Mouse (Mus musculus) right cerebral cortex, postnatal 14 days (tissue): ENCODE measurements around the gene Cdh1.

Experiments
- DNase-seq: peaks from one replicate; pipeline ENCODE4 v3.0.0; 2022

Gene Cdh1

DNA sequence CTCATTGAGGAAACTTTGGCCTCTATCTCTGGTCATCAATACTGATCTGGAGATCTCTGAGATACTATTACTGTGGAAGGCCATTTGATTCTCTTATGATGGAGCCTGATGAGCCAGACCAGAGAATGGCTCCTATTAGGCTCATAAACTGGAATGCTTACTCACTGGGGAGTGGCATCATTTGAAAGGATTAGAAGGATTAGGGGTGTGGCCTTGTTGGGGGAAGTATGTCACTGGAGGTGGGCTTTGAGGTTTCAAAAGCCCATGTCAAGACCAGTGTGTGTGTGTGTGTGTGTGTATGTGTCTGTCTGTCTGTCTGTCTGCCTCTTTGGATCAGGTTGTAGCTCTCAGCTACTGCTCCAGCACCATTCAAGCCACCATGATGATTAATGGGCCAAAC is 20.8 kb downstream of the Cdh1 start:
- no peak for DNase-seq

- DNase-seq, result no peak
Measured at GRCm38 (mm10) chr8:106624743-106625142, 21.6 kb downstream of the Cdh1 start.

- no peak for DNase-seq
Measured at GRCm38 (mm10) chr8:106626096-106626865, 23.1 kb downstream of the Cdh1 start.

DNA sequence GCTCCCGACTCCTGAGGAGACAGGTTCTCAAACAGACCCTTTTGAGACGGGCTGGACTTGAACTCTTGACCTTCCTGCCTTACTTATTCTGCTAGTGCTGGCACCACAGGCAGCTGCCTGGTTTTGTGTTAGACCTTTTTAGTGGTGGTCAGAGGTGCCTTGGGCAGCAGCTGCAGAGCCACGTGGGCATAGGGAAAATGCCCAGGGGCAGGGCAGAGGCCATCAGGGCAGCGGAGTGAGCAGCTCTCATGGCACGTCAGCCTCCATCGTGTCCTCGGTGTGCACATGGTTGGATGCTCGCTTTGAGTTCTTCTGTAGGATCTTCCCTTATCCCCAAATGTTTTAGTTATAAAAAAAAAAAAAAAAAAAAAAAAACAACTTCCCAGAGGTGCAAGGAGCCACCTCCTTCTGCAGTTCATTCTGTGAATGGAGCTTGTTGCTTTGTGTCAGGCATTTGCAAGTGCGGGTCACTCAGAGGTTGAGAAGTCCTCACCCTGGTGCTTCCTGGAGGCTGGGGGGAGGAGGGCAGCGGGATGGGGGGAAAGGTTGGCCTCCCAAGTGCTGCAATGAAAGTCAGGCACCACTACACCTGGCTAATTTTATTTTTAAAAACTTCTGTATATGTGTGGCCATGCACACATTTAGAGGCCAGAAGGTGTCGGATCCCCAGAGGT is 25.3 kb downstream of the Cdh1 start:
- DNase-seq, result no peak

GRCm38 (mm10) chr8:106629456-106629855 is 26.3 kb downstream of the Cdh1 start:
- DNase-seq, result no peak

DNA sequence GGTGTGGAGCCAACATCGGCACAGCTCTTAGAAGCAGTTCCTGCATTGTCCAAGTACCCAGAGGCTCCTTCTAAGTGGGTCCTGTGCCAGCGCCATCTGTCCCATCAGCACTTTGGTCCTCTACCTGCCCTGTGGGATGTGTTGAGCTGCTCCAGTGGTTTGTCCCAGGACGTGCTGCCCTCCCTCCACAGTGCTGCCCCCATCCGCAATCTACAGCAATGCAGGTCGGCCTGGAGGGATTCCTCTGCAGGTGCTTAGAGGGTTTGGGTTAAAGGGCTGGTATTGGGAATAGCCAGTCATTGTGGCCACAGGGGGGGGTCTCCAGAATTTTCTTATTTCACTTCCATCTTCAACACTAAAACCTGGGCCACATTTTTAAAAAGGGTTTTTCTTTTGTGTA is 28.8 kb downstream of the Cdh1 start:
- DNase-seq, result no peak

DNA sequence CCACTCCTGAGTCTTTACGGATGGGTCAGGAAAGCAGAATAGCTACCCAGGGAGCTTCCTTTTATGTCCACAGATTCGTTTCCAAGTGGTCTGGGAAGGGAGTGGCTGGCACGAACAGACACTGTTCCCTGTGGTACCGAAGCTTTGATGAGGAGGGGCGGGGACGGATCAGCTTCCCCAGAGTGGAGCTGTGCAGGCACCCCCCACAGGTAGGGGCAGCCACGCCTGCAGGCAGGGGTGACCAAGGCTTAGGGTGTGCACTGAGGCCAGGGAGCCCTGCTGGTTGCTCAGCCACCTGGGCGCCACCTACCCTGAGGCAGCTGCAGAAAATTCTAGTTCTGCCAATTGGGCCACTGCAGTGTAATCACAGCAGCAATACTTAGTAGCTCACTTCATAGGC is 29.5 kb downstream of the Cdh1 start:
- no peak for DNase-seq

- DNase-seq, result no peak
Measured at GRCm38 (mm10) chr8:106633361-106634158, 30.4 kb downstream of the Cdh1 start.

GRCm38 (mm10) chr8:106635284-106635683 is 32.1 kb downstream of the Cdh1 start:
- no peak for DNase-seq

DNA sequence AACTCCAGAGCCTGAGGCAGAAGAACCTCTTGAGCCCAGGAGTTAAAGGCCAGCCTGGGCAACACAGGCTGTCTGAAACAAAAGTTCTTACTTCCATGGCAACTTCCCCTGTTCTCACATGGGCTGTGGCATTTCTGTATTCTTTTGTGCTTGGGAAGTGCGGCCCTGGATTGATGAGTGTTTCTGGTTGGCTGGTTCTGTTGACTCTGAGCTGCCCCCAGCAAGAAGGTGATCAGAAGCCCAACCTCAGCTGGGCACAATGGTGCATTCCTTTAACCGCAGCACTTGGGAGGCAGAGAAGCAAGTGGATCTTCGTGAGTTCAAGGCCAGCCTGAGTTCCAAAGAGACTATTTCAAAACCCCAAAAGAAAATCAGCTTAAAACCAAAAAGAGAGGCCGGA is 34.3 kb downstream of the Cdh1 start:
- DNase-seq, result no peak

- no peak for DNase-seq
Measured at GRCm38 (mm10) chr8:106638768-106639295, 35.7 kb downstream of the Cdh1 start.

DNA sequence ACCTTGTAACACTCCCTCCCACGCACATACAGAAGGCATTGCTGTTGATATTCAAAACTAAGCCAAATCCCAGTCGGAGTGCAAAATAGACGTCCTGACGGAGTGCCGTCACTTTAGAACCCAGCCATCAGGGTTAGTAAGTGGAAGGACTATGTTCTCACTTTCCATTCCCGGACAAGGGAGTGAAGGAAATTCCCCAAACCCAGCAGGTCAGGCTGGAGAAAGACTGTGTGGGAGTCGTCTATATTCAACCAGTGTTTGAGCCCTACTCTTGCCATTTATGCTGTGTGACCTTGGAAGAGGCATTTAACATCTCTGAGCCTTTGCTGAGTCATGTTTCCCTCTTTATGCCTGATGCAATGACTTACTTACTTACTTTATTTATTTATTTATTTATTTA is 37.1 kb downstream of the Cdh1 start:
- DNase-seq, result no peak

DNA sequence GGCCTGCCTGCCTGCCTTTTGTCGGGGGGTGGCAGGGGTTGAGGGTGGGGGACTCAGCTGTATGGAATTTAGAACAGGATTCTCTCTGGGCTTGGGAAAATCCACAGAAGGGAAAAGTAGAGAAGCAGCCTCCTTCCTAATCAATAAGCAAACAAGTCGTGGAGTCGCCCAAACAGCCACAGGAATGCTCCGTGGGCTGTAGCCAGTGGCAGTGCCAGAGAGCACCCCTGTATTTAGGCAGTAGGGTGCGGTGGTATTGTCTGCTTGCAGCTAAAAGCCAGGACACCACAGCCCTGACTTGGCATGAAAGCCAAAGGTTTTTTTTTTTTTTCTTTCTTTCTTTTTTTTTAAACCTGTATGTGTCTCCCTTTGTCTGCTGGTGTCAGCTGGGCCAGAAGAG is 37.8 kb downstream of the Cdh1 start:
- DNase-seq, result no peak

DNA sequence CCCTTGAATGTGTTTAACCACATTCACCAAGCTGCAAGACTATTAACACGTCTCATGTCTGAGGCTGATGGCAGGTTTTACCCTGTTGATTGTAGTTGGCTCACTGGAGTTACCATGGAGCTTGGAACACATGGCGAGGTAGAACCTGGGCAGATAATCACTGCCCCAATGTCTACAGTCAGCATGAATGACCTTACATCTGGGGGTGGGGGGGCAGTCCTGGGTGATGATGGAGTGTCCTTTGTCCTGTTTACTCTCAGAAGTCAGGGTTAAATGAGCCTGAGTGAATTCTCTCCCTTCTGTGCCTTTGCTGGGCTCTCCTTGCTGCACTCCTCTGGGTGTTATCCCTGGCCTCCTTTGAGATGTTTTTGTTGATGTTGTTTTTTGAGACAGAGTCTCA is 39.0 kb downstream of the Cdh1 start:
- no peak for DNase-seq

- DNase-seq, result no peak
Measured at GRCm38 (mm10) chr8:106643100-106643499, 39.9 kb downstream of the Cdh1 start.

GRCm38 (mm10) chr8:106644957-106645356 is 41.8 kb downstream of the Cdh1 start:
- no peak for DNase-seq

DNA sequence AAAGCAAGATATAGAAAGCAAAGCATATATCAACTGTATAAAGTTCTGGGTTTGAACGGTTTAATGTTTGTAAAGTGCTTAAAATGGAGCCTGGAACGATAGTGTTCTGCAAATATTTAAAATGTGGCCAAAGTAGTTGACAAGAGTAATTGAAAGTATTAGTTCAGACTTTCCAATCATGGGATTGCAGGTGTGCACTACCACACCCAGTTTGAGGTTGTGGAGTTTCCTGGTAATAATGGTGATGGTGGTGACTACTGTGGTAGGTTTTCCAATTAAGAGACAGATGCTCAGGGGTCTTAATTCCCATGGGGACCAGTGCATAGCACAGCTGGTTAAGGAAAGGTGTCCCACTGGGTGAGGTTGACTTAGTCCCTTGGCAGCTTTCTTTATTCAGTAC is 43.0 kb downstream of the Cdh1 start:
- no peak for DNase-seq

DNA sequence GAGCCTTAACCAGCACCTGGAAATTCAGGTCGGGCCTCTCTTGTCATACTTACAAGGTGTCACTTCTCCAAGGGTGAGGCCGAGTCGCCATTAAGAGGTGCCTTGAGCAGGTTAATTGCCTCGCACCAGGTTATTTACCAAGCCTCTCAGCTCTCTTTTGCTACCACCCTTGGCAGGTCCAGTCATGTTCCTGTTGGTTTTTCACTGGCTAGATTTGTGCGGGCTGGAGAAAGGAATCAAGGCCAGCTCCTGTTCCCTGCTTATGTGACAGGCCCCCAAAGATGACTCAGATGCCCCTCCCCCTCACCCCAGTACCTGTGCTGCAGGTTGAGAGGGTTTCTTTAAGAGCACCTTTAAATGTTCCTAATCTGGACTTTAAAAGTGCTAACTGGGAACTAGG is 43.6 kb downstream of the Cdh1 start:
- no peak for DNase-seq

- DNase-seq, result peak; percentile 72
Measured at GRCm38 (mm10) chr8:106647387-106647786, 44.2 kb downstream of the Cdh1 start.

DNA sequence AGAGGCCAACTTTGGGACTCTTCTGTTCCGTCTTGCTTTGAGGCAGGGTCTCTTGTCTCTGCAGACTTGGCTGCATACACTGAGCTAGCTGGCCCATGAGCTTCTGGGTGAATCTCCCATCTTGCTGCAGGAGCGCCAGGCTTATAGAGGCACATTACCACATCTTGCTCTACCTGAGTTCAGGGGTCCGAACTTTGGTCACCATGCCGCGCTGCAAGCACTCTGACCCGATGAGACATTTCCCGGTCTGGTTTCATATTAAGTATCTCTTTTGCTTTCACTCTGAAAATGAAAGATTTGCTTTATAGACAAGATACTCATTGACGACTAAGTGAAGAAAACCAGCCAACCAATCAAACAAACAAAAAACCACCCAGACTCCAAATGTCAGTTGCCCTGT is 45.3 kb downstream of the Cdh1 start:
- DNase-seq, result no peak

GRCm38 (mm10) chr8:106651994-106652393 is 48.8 kb downstream of the Cdh1 start:
- no peak for DNase-seq

DNA sequence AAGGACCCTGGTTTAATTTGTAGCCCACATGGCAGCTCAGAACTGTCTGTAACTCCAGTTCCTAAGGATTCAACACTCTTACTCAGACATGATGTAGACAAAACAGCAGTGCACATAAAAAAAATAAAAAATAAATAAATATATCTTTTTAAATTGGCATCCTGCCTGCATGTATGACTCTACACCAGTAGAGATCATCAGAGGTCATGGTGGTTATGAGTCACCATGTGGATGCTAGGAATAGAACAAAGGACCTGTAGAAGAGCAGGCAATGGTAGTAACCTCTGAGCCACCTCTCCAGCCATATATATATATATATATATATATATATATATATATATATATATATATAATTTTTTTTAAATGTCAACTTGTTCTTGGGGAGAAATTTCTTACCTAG is 52.9 kb downstream of the Cdh1 start:
- DNase-seq, result no peak

DNA sequence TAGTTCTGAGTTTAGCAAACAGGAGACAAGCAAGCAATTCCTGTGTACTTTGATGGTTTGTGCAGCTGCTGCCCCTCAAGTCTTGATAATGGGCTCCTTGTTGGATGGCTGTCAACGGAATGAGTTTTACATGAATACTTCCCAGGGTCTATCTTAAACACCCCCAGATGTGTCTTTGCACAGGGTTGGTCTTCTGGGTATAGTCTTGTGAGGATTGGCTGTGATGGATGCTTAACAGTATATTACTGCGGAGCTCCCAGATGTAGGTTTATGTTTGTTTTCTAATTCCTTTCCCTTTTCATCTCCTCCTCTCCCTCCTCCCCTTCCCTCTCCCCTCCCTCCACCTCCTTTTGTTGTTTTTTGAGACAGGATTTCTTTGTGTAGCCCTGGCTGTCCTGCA is 69.6 kb downstream of the Cdh1 start:
- no peak for DNase-seq

DNA sequence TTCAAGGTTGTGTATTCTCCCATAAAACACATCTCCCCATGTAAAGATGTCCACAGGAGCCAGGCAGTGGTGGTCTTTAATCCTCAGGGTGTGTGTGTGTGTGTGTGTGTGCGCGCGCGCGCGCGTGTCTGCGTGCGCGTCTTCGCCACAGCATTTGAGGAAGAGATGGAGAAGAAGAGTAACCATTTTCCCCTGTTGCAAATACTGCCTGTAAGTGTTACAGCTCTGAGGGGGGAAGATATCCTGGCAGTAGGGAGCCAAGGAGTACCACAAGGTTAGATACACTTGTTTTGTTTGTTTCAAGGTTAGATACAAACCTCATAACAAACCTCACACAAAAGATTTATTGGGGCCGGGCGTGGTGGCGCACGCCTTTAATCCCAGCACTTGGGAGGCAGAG is 71.2 kb downstream of the Cdh1 start:
- no peak for DNase-seq
